Mouse (Mus musculus): ENCODE results near the gene Akap8l.

The Akap8l gene

DNA sequence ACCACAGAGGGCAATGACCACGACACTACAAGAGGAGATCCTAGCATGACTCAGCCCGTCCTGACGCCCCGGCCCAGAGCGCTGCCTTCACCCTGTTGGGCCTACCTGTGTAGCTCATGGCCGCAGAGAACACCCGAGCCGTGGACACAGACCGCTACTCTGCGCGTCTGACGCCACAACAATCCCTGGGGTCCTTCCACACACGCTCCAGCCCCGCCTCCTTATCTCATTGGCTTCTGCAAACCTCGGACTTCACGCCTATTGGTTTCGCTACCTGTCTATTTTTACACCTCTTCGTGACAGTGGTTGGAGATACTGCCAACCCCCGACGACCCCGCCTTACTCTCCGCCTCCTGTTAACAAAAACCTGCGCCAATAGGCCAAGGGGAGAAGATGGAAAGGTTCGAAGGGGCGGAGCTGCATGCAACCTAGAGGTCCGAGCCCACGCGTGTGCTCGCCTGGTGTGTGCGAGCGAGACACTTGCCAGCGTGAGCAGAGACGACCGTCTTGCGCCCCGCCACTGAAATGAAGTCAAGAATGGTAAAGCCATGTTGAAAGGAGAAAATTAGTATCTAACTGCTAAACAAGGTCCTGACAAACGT is at the start of gene Akap8l:
Akap8l (minus strand) TSS at position 226 of the 602 bp plus-strand sequence.
- ATAC-seq (ENCODE audit: insufficient number of reproducible peaks, low FRiP score, low TSS enrichment): peak; percentile 97

DNA sequence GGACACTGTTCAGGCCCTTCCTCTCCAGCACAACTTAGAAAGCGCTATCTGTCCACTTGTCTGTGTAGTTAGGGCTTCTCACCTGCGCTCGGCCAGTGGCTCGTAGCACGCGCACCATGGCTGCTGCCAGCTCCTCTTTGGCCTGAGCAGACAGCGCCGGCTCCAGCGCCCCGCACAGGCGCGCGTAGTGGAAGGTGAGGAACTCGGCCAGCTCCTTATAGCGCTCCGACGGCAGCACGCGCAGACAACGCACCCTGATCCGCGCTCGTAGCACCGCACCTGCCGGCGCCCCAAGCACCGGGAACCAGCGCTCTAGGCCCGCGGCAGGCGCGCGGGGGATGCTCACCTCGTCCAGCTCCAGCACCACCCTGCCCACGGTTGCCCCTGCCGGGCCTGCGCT is 45.9 kb upstream of the Akap8l start:
- no peak for ATAC-seq (ENCODE audit: insufficient number of reproducible peaks, low FRiP score, low TSS enrichment)

DNA sequence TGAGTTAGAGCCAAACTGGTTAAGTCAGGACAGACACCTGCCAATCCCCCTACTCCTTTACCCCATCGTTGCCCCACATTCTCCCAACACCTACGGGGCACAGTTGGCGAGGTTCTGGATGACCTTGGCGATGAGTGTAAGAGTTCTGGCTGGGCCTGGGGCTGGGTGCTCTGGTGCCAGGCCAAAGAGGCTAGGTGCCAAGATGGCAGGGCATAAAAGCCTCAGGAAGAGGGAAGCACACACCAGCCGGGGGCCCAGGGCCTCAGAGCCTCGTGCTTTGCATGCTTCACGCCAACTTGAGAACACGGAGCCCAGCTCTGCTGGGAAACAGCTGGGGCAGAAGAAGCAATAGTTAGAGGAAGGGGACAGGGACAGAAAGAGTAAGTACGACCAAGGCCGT is 43.5 kb upstream of the Akap8l start:
- ATAC-seq (ENCODE audit: insufficient number of reproducible peaks, low FRiP score, low TSS enrichment): no peak

DNA sequence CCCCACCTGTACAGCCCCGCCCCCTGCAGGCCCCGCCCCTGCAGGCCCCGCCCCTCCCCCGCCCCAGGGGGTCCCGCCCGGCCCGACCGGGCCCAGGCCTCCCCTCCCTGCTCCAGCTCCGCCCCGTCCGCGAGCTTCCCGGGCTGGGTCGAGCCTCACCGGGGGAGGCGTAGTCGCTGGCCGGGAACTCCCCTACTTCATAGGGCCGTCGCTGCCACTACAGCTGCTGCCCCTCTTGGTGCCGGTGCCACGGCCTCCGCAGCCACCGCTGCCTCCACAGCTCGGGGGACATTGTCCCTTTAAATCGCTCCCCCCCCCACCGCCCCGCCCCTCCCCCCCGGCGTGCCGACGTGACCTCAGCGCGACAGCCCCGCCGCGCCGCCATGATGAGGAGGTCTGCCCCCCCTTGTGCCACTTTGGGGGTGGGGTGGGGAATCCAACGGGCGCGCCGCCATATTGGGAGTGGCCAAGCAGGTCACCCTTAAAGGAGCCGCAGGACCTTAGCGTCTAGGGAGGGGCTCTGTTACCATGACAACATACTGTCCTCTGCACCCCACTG is 38.8 kb upstream of the Akap8l start, which contains the start of gene Wiz:
Wiz (minus strand) TSS at position 339 of the 559 bp plus-strand sequence.
- peak; percentile 64 for ATAC-seq (ENCODE audit: insufficient number of reproducible peaks, low FRiP score, low TSS enrichment)

DNA sequence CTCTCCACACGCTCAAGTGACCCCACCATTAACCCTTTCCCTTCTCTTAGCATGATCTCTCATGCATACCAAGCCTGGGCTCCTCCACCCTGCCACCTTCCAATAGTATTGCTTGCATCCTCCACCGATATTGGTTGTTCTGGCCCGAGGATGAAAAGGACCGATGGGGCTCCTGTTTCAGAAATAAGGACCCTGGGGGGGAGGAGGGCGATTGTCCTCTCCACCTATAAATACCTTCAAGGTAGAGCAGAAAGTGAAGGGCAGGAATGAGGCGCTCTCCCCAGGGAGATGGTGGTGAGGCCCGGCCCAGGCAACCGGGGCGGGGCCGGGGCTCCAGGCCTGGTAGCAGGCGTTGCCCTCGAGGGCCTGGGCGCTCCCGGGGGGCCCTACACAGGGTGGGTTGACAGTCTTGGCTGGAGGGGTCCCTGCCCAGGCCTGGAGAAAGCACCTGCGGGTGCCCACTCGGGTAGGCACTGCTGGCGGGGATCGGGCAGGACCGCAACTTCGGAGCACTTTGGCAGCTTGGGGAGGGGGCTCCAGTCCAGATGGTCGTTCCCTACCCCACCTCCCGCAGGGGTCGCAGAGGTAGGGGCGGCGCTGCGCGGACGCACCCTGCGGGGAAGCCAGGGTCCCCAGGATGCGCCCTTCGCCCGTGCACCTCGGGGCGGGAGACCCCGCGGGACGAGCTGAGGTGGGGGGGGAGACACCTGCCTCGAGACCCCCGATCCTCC is 38.1 kb upstream of the Akap8l start:
- ATAC-seq (ENCODE audit: insufficient number of reproducible peaks, low FRiP score, low TSS enrichment): peak; percentile 29; the same call in 1 of the 2 replicates

DNA sequence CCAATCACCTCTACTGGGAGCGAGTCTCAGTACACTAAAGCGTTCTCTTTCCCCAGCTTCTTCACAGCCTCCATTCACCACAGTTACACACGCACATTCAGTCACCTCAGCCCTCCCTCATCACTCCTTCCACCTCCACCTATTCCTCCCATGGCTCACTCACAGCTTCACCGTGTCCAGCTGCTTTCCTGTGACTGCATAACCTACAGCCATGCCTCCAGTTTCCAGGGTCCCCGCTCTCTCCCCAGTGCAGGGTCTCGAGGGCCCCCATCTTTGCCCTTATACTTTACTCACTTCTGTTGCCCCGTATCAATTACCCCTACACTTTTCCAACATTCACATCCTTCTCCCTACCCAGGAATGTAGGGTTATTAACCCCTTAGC is 37.6 kb upstream of the Akap8l start:
- ATAC-seq (ENCODE audit: insufficient number of reproducible peaks, low FRiP score, low TSS enrichment): no peak

DNA sequence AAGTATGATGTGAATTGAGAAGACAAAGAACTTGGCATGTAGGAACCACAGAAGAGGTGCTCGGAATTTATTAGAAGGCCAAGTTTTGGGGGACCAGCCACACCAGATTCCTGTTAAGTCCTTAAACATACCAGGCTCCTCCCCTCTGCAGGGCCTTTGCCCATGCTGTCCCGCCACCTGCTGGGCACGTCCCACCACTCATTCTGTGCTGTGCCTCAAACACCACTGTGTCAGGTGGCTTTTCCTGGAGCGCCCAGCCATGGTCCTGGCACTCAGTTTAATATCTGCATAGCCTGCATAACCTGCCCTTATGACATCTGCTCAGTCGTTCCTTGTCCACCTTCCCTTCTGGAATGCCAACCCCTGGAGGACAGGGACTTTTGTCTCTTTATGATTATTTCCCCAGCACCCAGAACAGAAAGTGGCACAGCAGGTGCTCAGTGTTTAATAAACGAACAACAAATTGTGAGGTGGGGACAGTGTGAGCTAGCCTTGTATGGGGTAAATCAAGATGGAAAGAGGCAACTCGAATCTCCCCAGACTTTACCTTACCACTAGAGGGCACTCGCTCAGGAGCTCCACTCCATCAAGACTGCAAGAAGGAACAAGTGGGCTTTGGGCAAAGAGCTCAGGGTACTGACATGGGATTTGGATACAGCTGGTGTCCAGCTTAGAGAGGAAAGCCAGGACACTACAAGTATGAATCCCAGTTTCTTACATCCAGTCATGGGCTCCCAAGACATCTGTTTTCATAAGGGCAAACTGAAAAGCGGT is 36.4 kb upstream of the Akap8l start:
- ATAC-seq (ENCODE audit: insufficient number of reproducible peaks, low FRiP score, low TSS enrichment): no peak

DNA sequence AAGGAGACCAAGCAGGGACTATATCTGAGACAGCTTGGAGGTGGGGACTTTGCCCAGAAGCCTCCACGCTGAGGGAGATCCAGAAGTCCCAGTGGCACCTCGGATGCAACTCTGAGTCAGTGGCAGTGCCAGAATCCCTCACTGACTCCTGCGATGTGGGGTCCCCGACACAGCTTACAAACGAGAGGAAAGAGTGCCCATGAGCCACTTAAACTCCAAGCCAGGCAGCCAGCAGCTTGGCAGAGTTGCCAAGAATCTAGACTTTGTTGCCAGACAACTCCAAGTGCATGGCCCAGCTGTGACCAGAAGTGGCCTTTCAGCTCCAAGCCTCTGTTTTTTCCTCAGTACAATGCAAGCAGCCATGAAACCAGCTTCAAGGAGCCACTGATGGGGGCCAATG is 33.3 kb upstream of the Akap8l start:
- no peak for ATAC-seq (ENCODE audit: insufficient number of reproducible peaks, low FRiP score, low TSS enrichment)

DNA sequence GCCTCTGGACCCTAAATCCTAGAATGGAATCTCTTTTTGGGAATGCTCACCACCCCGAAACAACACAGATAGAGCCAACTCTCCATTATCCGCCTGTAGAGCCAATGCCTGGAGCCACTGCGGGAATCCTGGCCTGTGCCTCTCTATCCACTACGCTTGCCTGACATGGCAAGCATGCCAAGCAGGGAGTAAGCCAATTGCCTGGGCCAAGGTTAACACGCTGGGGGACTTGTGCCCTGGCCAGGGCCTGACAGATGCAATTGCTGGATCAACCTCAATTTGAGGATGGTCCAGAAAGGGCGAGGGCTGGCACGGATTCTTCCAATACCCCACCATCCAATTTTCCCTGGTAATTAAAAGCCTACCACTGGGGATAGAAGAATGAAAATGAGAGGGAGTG is 32.2 kb upstream of the Akap8l start:
- 0 out of 2 replicates have a peak, but pooled peaks have one; percentile 70 for ATAC-seq (ENCODE audit: insufficient number of reproducible peaks, low FRiP score, low TSS enrichment)

DNA sequence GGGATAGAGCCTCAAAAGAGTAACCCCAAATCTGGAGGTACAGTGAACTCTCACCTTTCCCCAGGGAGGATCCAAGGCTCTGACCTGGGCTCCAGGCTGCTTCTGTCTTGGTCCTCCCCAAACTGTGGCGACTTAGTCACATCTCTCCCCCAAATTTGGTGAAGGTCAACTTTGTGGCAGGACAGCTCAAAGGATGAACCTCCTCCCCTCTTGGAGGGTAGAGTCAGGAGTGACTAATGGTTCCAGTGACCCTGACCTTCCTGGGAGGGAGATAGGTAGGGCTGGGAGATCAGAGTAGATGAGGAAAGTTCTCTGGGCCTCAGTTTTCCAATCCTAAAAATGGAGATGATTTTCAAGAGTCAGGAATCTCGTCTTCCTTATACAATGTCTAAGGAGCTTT is 28.4 kb upstream of the Akap8l start:
- ATAC-seq (ENCODE audit: insufficient number of reproducible peaks, low FRiP score, low TSS enrichment): no peak

DNA sequence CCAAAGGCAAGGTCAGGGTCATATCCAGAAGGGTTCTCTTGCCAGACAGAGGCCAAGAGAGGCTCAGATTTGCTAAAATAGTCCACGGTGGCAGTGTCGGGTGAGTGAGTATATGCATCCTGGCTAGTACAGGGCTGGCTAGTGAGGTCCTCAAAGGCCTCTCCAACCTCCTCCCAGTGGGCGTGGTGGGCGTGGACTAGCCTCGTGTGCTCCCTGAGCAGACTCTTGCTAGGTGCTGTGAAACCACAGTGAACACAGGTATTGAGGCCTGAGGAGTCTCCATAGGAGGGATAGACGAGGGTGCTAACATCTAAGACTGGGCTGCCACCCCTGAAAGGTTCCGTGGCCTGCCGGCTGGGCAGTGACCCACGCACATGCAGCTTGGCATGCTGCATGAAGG is 26.7 kb upstream of the Akap8l start:
- ATAC-seq (ENCODE audit: insufficient number of reproducible peaks, low FRiP score, low TSS enrichment): no peak

DNA sequence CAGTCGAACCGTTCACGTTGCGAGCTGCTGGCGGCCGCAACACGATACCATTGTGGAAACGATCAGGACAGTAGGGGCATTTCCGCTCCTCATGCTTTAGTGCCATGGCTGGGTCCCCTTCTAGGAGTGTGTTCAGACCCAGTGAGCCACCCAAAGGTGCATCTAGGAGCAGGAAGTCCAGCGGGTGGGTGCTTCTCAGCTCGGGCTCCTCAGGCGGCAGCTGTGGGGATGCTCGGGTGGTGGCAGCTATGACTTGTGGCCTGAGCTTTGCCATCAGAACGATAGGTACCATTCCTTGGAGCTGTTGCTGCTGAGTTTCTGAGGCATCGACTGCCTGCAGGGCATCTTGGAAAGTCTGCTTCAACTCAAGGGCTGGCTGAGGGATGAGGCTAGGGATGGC is 26.1 kb upstream of the Akap8l start:
- ATAC-seq (ENCODE audit: insufficient number of reproducible peaks, low FRiP score, low TSS enrichment): no peak

DNA sequence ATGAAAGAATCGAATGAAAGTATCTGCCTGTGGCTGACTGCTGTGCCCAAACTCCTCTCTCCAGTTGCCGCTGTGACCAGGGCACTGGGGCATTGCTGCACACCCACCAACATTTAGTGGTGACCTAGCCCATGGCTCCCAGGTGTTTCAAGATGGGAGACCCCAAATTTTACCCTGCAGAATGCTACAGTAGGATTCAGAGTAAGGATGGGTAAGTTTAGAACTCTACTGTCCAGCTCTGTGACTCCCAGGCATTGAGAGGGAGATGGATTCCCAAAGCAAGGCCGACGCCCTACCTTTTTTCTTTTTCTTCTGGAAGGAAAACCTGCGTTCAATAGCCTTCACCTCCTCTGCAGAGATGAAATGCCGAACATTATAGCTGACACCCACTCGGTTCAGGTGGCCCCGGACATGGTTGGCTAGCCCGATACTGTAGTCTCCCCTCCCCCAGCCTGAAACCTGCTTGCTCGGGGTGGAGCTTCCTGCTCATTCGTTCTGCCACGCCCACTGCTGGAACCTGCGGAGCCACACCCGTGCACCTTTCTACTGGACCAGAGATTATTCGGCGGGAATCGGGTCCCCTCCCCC is 18.7 kb upstream of the Akap8l start:
- ATAC-seq (ENCODE audit: insufficient number of reproducible peaks, low FRiP score, low TSS enrichment): no peak

DNA sequence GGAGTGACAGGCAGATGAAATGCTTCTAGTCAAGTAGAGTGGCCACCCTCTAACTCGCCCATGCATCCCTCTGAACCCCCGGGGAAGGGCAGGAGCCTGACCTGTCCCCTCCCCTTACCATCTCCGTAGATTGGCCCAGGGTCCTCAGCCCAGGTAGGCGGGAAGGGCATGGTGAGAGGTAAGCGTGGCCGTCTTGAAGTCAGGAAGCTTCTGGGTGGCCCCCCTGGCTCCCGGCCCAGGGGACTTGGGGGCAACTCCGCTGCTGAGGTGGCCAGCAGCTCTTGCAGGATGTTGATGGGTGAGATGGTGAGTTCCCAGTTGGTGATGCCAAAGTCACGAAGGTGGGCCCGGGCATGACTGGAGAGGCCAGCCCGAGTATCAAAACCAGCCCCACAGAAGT is 17.3 kb upstream of the Akap8l start:
- ATAC-seq (ENCODE audit: insufficient number of reproducible peaks, low FRiP score, low TSS enrichment): no peak

DNA sequence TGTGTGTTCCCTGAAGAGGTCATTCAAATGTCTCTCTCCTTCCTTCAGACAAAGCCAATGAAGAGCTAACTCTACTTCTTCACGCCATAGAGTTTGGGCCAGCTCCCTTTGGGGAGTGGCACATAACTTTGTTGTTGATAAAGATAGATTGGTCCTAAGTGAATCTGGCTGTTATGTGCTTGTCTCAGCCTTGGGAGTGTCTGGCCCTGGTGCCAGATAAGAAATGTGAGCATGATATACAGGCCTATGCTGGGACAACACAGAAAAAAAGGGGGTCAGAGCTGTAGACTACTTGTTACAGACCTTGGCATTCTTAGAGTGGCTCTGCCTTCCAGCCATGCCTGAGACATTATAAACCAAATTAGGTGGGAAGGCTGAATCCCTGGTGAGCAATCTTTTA is 14.9 kb upstream of the Akap8l start:
- ATAC-seq (ENCODE audit: insufficient number of reproducible peaks, low FRiP score, low TSS enrichment): no peak

DNA sequence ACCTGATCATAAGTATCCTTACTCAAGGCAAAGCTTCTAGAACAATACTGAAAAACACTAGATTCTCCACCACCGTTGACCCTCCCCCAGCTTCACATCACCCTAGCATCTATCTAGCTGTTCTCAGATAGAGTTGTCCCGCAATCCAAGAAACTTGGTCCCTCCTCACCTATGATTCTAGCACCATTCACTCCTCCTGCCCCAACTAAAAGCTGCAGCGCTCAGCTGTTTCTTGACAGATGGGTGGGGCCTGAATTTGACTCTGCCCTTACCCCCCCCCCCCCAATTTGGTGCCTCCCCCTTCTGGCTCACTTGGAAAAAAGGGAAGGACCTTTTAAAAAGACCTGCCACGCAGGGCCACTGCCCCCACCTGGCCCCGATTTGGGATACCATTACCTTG is 14.4 kb upstream of the Akap8l start:
- no peak for ATAC-seq (ENCODE audit: insufficient number of reproducible peaks, low FRiP score, low TSS enrichment)

DNA sequence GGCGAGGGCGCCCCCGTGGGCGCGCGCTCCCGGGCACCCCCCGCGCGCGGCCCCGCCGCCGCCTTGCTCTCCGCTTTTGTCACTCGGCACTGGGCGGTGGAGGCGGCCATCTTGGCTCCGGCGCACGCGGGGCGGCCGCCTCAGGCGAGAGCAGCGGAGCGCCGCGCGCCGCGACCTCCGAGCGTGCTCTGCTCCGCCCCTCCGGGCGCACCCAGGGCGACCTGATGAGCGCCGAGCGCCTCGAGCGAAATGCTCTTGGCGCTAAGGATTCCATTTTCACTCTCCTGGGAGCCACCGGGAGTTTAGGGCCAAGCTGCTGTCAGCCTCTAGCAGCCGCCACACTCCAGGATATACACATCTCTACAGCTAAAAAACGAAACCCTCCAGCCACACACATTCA is 13.9 kb upstream of the Akap8l start:
- ATAC-seq (ENCODE audit: insufficient number of reproducible peaks, low FRiP score, low TSS enrichment): peak; percentile 83

DNA sequence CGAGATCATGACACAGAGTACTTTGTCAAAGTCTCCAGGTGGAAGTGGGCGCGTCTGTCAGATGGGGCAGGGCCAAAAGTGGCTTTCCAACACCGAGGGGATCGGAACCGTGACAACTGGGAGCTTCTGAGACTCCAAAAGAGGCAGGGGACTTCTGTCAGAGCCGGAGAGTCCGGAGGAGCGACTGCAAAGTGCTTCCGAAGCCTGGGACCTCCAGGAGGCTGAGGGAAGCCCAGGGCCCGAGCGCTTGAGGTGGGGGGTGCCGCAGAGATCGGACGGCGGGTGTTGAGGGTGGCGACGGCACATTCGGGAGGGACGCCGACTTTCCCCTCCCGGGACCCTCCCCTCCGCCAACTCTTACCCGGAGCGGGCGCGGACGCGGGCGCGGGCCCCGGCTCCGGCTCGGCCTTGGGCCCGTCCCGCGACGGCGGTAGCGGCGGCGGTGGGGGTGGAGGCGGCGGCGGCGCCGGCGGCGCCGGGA is 13.5 kb upstream of the Akap8l start:
- ATAC-seq (ENCODE audit: insufficient number of reproducible peaks, low FRiP score, low TSS enrichment): 0 out of 2 replicates have a peak, but pooled peaks have one; percentile 12

DNA sequence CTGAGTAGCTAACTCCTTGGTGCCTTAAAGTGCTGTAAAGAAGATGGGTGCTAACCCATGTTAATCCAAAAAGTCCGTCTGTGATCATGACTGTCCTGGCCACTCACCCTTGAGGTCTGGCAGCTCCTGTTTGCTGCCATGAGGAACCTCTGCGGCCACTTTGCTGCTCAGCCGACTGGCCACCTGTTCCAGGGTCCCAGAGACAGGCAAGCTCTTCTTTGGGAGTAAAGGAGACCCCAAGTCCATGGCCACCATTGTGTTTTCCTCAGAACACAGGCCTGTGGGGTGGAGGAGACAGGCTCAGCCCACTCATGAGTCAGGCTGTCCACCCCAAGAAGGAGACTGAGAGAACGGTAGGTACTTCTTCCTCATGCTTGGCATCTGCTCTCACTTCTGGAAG is 12.3 kb upstream of the Akap8l start:
- no peak for ATAC-seq (ENCODE audit: insufficient number of reproducible peaks, low FRiP score, low TSS enrichment)

DNA sequence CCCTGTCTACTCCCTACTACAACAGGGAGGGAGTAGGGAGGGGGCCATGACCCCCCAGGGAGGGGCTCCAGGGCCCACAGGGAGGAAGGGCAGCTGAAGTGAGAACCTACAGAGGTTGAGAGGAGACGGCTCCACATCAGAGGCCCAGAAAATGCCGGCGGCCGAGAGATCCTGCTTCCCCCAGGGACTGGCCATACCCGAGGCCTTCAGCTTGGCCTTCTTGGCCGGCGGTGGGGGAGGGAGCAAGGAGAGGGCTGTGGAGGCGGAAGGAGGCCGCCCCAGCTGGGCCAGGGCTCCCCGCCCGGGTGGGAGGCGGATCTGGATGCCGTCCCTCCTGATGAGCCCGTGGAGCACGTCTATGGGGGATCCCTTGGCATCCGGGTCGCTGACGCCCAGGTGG is 9.5 kb upstream of the Akap8l start:
- ATAC-seq (ENCODE audit: insufficient number of reproducible peaks, low FRiP score, low TSS enrichment): no peak

DNA sequence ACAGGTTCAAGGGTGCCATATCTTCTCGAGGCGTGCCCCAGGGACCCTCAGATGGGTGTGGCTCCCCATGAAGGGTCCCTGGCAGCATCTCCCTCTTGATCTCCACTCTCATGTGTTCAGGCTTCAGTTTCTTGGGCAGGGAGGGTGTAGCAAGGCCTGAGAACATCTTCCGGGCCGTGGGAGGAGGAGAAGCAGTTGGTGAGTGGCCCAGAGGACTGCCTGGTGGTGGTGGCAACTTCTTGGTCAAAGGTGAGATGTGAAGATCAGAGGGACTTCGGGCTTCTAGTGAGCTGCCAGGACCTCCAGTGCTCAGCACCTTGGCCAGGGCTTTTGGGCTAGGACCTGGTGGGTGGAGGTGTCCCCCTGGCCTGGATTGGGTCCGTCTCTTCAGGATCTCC is 8.5 kb upstream of the Akap8l start:
- ATAC-seq (ENCODE audit: insufficient number of reproducible peaks, low FRiP score, low TSS enrichment): no peak

Data from cerebellum, adult (tissue).